In genomic region chr1:135585573-135585972, GRCm38 (mm10) we compare ENCODE assay signal across 8 mouse cellular contexts. TPM values are rescaled to one million over a fixed set of nuclear protein-coding genes. Genes with fewer than 3 reads are reported as not detected.
A peak's percentile ranks its signal among the peaks of the same experiment; 100 is the strongest.
DNase-seq lines count a peak whose midpoint lies in the region; ATAC-seq and TF ChIP-seq lines count a peak whose summit lies in the region.

No protein-coding gene starts in this region.

- DNase-seq in kidney, adult 9 months: no peak
- peak; percentile 80 for DNase-seq in embryo, embryonic 11 days
- DNase-seq in heart, embryonic 10.5 days (ENCODE audit: low spot score): peak; percentile 86
- peak; percentile 68 for DNase-seq in kidney, postnatal 10 days
- DNase-seq in liver, embryonic 14.5 days (ENCODE audit: low read depth in 3 of 3, low spot score in 3 of 3): no peak
- no peak for DNase-seq in B cell, adult 2 months

- peak overlapping the region; percentile 99 for H3K4me2 ChIP-seq in kidney, embryonic 14.5 days (replicated peaks; ENCODE audit: low read depth, low read length)
- H3K4me2 ChIP-seq in liver, embryonic 14.5 days (ENCODE audit: low read depth): peak overlapping the region; percentile 63

- H3K9me3 ChIP-seq in kidney, embryonic 14.5 days (ENCODE audit: control insufficient read depth, low read length): no peaks in the 10 kb centered on the region
- H3K9me3 ChIP-seq in heart, embryonic 10.5 days: no peaks in the 10 kb centered on the region
- H3K9me3 ChIP-seq in liver, embryonic 14.5 days (ENCODE audit: control insufficient read depth, low read length): no peaks in the 10 kb centered on the region

- no peak for TF ChIP-seq CTCF in liver, embryonic 14.5 days (IDR thresholded peaks at IDR 0.05; ENCODE audit: low read depth)
- TF ChIP-seq CTCF in olfactory bulb, adult 2 months (IDR thresholded peaks at IDR 0.05; ENCODE audit: insufficient read depth, low read depth, low read length): no peak

- no peak for TF ChIP-seq EP300 in liver, embryonic 14.5 days (IDR thresholded peaks at IDR 0.05; ENCODE audit: low read depth)

- peak; percentile 36; the same call in 1 of the 2 replicates for TF ChIP-seq POLR2A in olfactory bulb, adult 2 months (IDR thresholded peaks at IDR 0.05; ENCODE audit: insufficient read depth, low read depth, low read length)

- peak overlapping the region; percentile 58 for H3K4me3 ChIP-seq in kidney, embryonic 14.5 days (ENCODE audit: low read length)
- peak overlapping the region; percentile 78 for H3K4me3 ChIP-seq in heart, embryonic 10.5 days
- H3K4me3 ChIP-seq in liver, embryonic 14.5 days (ENCODE audit: insufficient read depth in 1 of 2, low read depth in 2 of 2, low read length in 2 of 2): peak overlapping the region in 1 of 2 experiments; percentile 44; a peak in 2 of 4 replicates
- H3K4me3 ChIP-seq in olfactory bulb, adult 2 months (ENCODE audit: insufficient read depth, low read depth, low read length): peak overlapping the region; percentile 84

- H3K27me3 ChIP-seq in kidney, embryonic 14.5 days (ENCODE audit: control insufficient read depth, insufficient read depth, low read length): no peaks in the 10 kb centered on the region; the same call in 1 of the 2 replicates
- peaks cover 8% of the 10 kb centered on the region; the same call in 1 of the 2 replicates for H3K27me3 ChIP-seq in heart, embryonic 10.5 days (ENCODE audit: insufficient read depth, poor library complexity, severe bottlenecking)
- H3K27me3 ChIP-seq in liver, embryonic 14.5 days (ENCODE audit: control insufficient read depth, insufficient read depth, low read length): peaks cover 28% of the 10 kb centered on the region

- WGBS in kidney, embryonic 14.5 days: 3% methylated on average over 19 of the region's 19 CpGs
- under 1% methylated on average over 18 of the region's 19 CpGs for WGBS in heart, embryonic 10.5 days
- WGBS in liver, embryonic 14.5 days (ENCODE audit: insufficient replicate concordance): 1% methylated on average over 19 of the region's 19 CpGs
- under 1% methylated on average over 19 of the region's 19 CpGs for WGBS in olfactory bulb, adult 2 months

- peak overlapping the region; percentile 42; the same call in 1 of the 2 replicates for H3K27ac ChIP-seq in kidney, embryonic 14.5 days (ENCODE audit: low read depth, low read length)
- peak overlapping the region; percentile 84 for H3K27ac ChIP-seq in heart, embryonic 10.5 days
- H3K27ac ChIP-seq in liver, embryonic 14.5 days: no peak overlapping the region
- peak overlapping the region; percentile 66; the same call in 1 of the 2 replicates for H3K27ac ChIP-seq in olfactory bulb, adult 2 months (ENCODE audit: insufficient read depth, low read depth, low read length)

- H3K36me3 ChIP-seq in kidney, embryonic 14.5 days (ENCODE audit: control insufficient read depth, insufficient read depth, low read length): no peaks in the 10 kb centered on the region
- H3K36me3 ChIP-seq in heart, embryonic 10.5 days: 0 out of 2 replicates have a peak, but pooled peaks cover 3% of the 10 kb centered on the region
- no peaks in the 10 kb centered on the region for H3K36me3 ChIP-seq in liver, embryonic 14.5 days (replicated peaks; ENCODE audit: control insufficient read depth, insufficient read depth, low read depth)

- H3K4me1 ChIP-seq in kidney, embryonic 14.5 days (ENCODE audit: control insufficient read depth, insufficient read depth, low read length): peaks cover 26% of the 10 kb centered on the region; the same call in 1 of the 2 replicates
- peaks cover 83% of the 10 kb centered on the region for H3K4me1 ChIP-seq in heart, embryonic 10.5 days
- H3K4me1 ChIP-seq in liver, embryonic 14.5 days (replicated peaks; ENCODE audit: control insufficient read depth in 2 of 2, insufficient read depth in 2 of 2, low read length in 1 of 2): no peaks in the 10 kb centered on the region
- H3K4me1 ChIP-seq in olfactory bulb, adult 2 months (ENCODE audit: control insufficient read depth, insufficient read depth, low read length): peaks cover 32% of the 10 kb centered on the region

- H3K9ac ChIP-seq in kidney, embryonic 14.5 days (ENCODE audit: low read depth, low read length): peak overlapping the region; percentile 64; the same call in 1 of the 2 replicates
- H3K9ac ChIP-seq in liver, embryonic 14.5 days (replicated peaks): no peak overlapping the region

- ATAC-seq in kidney, embryonic 14.5 days (ENCODE audit: low FRiP score, low TSS enrichment): peak; percentile 63
- ATAC-seq in liver, embryonic 14.5 days (ENCODE audit: insufficient read depth): no peak

RNA-seq across cellular contexts. Expression of gene Nav1, which starts 21.5 kb away (rescaled TPM):
- 12.1 and 23.7 TPM in 2 replicates for polyA plus RNA-seq in kidney, embryonic 14.5 days (2014; fragmentation: Nextera tagmentation; extraction: Ambion mirVana)
- 26.5 and 33.0 TPM in 2 replicates for polyA plus RNA-seq in heart, embryonic 10.5 days (2016; fragmentation: Nextera tagmentation; extraction: Ambion mirVana)
- 1.3 and 1.5 TPM in 2 replicates for polyA plus RNA-seq in liver, embryonic 14.5 days (2012; rRNA removed)
- polyA plus RNA-seq in liver, embryonic 14.5 days (2014; fragmentation: Nextera tagmentation; extraction: Ambion mirVana): 1.0 and 1.8 TPM in 2 replicates
- 79.3 TPM in 1 of 2 replicates, not detected in the other for polyA plus RNA-seq in olfactory bulb, adult 2 months (2012; ENCODE audit: insufficient read depth, insufficient read length, low replicate concordance, missing spikeins)

Comparison
In these comparisons a context has a peak if more than half of its experiments do, and no peak if none do; other contexts are left out.
1. DNase-seq: peak in embryo, embryonic 11 days (single experiment), heart, embryonic 10.5 days (single experiment) and kidney, postnatal 10 days (single experiment); none in kidney, adult 9 months (single experiment), liver, embryonic 14.5 days (0 of 3) and B cell, adult 2 months (0 of 2).